Mouse (Mus musculus) liver, postnatal 0 days (tissue): ENCODE measurements around the gene Nfkbie.

Source experiments
- CTCF ChIP-seq: sonication (generic); IDR thresholded peaks from 2 replicates; pipeline ENCODE4 v1.5.1; 2016; ENCODE audit warnings: antibody characterized with exemption, low read depth
- EP300 ChIP-seq: IDR thresholded peaks from 2 replicates; pipeline ENCODE4 v1.6.1; 2016; ENCODE audit warnings: antibody characterized with exemption, low read depth, mild to moderate bottlenecking

DNA sequence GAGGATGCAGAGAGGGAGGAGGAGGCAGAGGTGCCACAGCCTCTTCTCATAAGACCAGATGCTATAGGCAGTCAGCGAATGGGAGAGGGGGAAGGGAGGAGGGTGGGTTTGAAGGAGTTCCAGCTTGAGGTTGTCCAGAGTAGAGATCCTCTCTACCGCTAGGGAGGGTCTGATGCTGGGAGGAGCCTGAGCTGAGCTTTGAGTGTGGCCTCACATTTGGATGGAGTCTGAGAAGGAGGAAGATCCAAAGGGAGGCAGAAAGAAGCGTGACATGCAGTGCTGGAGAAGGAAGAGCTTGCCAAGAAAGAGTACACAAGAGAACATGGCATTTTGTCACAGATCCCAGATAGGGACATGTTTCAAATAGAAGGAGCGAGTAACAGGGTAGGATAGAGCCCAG is 17.1 kb upstream of the Nfkbie start:
- TF ChIP-seq CTCF, result no peak
- TF ChIP-seq EP300, result no peak
